Mouse (Mus musculus) heart, adult 2 months (tissue): Measurements from ENCODE around the gene Zfp874a.

ENCODE experiments used
- CTCF ChIP-seq: fragments of 200-600 bp; IDR thresholded peaks from 2 replicates; pipeline ENCODE4 v1.8.1; 2022; ENCODE audit warnings: antibody characterized with exemption, mild to moderate bottlenecking, moderate library complexity
- POLR2A ChIP-seq: fragments of 200-500 bp; IDR thresholded peaks from 2 replicates; pipeline ENCODE4 v1.6.1; 2011; ENCODE audit warnings: mild to moderate bottlenecking, low read depth, low read length, control low read depth; ENCODE audit not compliant: insufficient read depth

DNA sequence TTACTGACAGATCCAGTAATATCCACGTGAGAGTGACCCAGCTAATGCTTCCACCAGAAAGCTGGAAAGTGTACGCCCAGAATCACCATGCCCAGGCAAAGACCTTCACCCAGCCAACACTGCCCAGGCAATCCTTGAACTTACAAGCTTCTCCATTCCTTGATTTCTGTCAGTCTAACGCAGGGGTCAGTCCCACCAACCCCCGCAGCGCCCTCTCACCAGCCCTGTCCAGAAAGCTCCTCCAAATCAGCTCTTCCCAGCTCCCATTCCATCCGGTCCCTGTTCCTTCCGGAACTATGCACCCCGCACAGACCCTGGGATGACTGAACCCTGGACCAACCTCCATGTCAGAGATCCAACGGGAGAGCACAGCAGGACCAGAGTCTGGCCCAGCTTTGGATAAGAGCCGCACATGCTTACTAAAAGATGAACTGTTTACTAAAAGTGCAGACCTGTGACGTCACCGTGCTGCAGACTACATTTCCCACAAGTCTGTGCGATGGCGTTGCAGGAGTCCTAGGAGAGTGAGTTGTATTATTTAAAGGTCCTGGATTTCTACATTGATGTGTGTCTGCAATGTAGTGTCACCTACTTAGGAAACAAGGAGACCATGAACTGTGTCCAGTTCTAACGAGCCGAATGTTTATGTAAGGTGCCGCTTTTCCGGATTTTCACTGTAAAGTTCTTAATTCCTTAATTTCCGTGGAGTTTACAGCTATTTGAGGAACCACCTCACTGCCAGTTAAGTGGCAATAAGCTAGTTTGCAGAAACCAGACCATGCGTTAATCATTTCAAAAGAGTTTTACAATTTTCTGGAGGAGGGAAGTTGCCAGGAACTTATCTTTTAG is at the start of gene Zfp874a:
- peak; percentile 75 for TF ChIP-seq POLR2A
- no peak for TF ChIP-seq CTCF
